Mouse (Mus musculus) forebrain, embryonic 16.5 days (tissue): ENCODE measurements around the gene Uevld. TPM values are rescaled to one million over a fixed set of nuclear protein-coding genes. Genes with fewer than 3 reads are reported as not detected.
"Not testable (repeated sequence)": the region's sequence is repeated elsewhere in the genome, so short reads cannot be mapped to it uniquely, and the experiment has no call there.

Source experiments
- ATAC-seq: fragments of 200-750 bp; cut with Nextera tagmentation; 2 replicates; pipeline ENCODE4 v1.8.0; 2017; ENCODE audit warnings: mild to moderate bottlenecking, moderate library complexity
- H3K27ac ChIP-seq: fragments of 300-500 bp; sonication (generic); 2 replicates; pipeline ENCODE4 v1.5.1; 2014; ENCODE audit warnings: low read length, control low read depth
- H3K27me3 ChIP-seq: fragments of 300-500 bp; sonication (generic); replicated peaks from 2 replicates; pipeline ENCODE4 v1.6.1; 2014; ENCODE audit warnings: low read length; ENCODE audit not compliant: control insufficient read depth, insufficient read depth
- H3K36me3 ChIP-seq: fragments of 300-500 bp; sonication (generic); 2 replicates; pipeline ENCODE4 v1.6.1; 2014; ENCODE audit not compliant: control insufficient read depth, insufficient read depth
- H3K4me1 ChIP-seq: fragments of 300-500 bp; sonication (generic); replicated peaks from 2 replicates; pipeline ENCODE4 v1.6.1; 2014; ENCODE audit warnings: low read length; ENCODE audit not compliant: control insufficient read depth, insufficient read depth
- H3K4me2 ChIP-seq: fragments of 300-500 bp; sonication (generic); 2 replicates; pipeline ENCODE4 v1.6.1; 2014; ENCODE audit warnings: mild to moderate bottlenecking, low read length, control low read depth
- H3K4me3 ChIP-seq: fragments of 300-500 bp; sonication (generic); replicated peaks from 2 replicates; pipeline ENCODE4 v1.5.1; 2014; ENCODE audit warnings: mild to moderate bottlenecking, low read length, control low read depth
- H3K9ac ChIP-seq: fragments of 300-500 bp; sonication (generic); replicated peaks from 2 replicates; pipeline ENCODE4 v1.6.1; 2014; ENCODE audit warnings: low read depth, low read length, control low read depth
- H3K9me3 ChIP-seq: fragments of 300-500 bp; sonication (generic); 2 replicates; pipeline ENCODE4 v1.6.1; 2016; ENCODE audit warnings: low read length; ENCODE audit not compliant: control insufficient read depth
- WGBS: fragments of 180-500 bp; shearing (Covaris S2); extraction: QIAGEN DNeasy Blood & Tissue Kit; methylation state at CpG from one replicate; pipeline ENCODE4 v1.1.7; 2014; 5-methylcytosine and 5-hydroxymethylcytosine counted together
- polyA plus RNA-seq: library from polyadenylated mRNA; unstranded; fragments of >200 nt; fragmentation: Nextera tagmentation; extraction: Ambion mirVana; gene quantifications from 2 replicates; pipeline ENCODE4 v1.2.1, GENCODE M21; 2015

Gene Uevld
- polyA plus RNA-seq, 1 experiment from 2014 or later, result 7.7 TPM

- peaks cover 15% of the 10 kb centered on the region for H3K36me3 ChIP-seq
- 95% methylated on average over 2 of the region's 2 CpGs for WGBS
- ATAC-seq, result no peak
- H3K27me3 ChIP-seq, result no peaks in the 10 kb centered on the region
- H3K9ac ChIP-seq, result no peak overlapping the region
- H3K4me3 ChIP-seq, result no peak overlapping the region
- no peak overlapping the region for H3K27ac ChIP-seq
- H3K4me1 ChIP-seq, result peaks cover 40% of the 10 kb centered on the region
- no peak overlapping the region for H3K4me2 ChIP-seq
- no peaks in the 10 kb centered on the region for H3K9me3 ChIP-seq
Measured at GRCm38 (mm10) chr7:46998942-46999341, 40.6 kb upstream of the Uevld start.

DNA sequence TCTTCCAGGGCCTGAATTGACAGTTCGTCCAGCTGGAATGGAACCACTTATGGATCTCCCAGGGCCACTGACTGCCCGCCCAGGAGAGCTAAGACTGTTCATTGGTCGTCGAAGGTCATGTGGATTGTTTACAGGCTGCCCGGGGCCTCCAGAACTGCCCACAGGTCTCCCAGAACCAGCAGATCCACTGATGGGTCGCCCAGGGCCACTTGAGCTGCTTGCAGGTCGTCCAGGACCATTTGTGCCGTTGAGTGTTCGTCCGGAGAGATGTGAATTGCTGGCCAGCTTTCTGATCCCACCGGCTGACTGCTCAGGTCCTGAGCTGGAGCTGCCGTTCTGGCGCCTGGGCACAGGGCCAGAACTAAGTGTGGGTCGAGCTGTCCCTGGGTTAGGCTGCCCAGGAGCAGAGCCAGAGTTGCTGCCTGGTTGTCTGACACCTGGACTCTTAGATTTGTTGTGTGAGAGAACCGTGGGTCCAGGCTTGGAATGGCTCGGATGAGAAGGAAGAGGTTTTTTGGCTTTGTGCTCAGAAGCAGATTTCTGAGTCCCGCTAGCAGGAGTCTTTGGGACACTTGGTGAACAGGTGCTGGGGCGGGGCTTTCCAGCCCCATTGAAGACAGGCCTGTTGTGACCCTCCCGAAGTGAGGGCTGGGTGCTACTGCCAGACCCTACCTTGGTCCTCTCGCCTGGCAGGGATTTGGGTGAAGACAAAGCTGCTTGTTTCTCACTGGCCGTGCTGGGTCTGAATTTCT is 39.5 kb upstream of the Uevld start:
- no peak overlapping the region for H3K4me3 ChIP-seq
- H3K4me1 ChIP-seq, result peaks cover 30% of the 10 kb centered on the region
- H3K9me3 ChIP-seq, result no peaks in the 10 kb centered on the region
- ATAC-seq, result no peak
- H3K4me2 ChIP-seq, result no peak overlapping the region
- H3K36me3 ChIP-seq, result peaks cover 18% of the 10 kb centered on the region
- H3K9ac ChIP-seq, result no peak overlapping the region
- 69% methylated on average over 21 of the region's 21 CpGs for WGBS
- H3K27ac ChIP-seq, result peak overlapping the region; percentile 34; the same call in 1 of the 2 replicates
- H3K27me3 ChIP-seq, result no peaks in the 10 kb centered on the region

- no peaks in the 10 kb centered on the region for H3K27me3 ChIP-seq
- peaks cover 22% of the 10 kb centered on the region for H3K4me1 ChIP-seq
- peaks cover 21% of the 10 kb centered on the region for H3K36me3 ChIP-seq
- 78% methylated on average over 4 of the region's 4 CpGs for WGBS
- ATAC-seq, result no peak
- H3K9me3 ChIP-seq, result no peaks in the 10 kb centered on the region
- H3K4me3 ChIP-seq, result no peak overlapping the region
- no peak overlapping the region for H3K27ac ChIP-seq
- H3K4me2 ChIP-seq, result no peak overlapping the region
- no peak overlapping the region for H3K9ac ChIP-seq
Measured at GRCm38 (mm10) chr7:46997008-46997407, 38.7 kb upstream of the Uevld start.

DNA sequence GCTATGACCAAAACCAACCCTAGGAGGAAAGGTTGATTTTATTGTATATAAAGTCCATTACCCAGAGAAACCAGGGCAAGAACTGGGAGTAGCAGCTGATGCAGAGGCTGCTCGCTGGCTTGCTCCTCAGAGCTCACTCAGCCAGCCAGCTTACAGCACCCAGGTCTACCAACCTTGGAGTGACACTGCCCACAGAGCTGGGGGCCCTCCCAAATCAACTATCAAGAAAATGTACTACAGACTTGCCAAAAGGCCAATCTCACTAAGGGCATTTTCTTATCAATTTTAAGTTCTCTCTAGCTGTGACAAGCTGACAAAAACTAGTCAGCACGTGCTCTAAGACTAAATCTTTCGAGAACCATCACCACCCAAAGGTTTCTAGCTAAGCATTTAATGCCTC is 37.2 kb upstream of the Uevld start:
- WGBS, result 85% methylated on average over 3 of the region's 3 CpGs
- Histone ChIP-seq H3K36me3 (peaks cover 22% of the 10 kb centered on the region), H3K4me2 (no peak overlapping the region), H3K27ac (no peak overlapping the region), H3K4me1 (peaks cover 12% of the 10 kb centered on the region), H3K9me3 (no peaks in the 10 kb centered on the region), H3K9ac (no peak overlapping the region), H3K27me3 (no peaks in the 10 kb centered on the region), H3K4me3 (no peak overlapping the region)
- ATAC-seq, result no peak

DNA sequence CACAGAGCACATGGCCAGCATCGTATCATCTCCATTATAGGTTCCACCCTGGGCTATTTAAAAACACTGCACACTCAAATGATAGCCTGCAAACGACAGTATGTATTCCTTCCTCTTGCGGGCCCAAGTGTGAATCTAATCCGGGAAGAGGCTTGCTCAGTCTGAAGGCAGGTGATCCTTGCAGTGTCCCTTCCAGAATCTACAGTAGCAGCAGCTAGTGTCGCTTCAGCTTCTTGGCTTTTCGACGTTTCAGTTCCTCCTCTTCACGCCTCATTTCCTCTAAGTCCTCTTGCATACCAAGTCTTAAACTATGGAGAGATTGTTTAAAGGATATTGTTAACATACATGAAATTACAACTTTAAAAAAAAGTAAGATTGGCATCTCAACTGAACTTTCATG is 34.8 kb upstream of the Uevld start:
- Histone ChIP-seq H3K9me3 (no peaks in the 10 kb centered on the region), H3K4me3 (no peak overlapping the region), H3K36me3 (peaks cover 21% of the 10 kb centered on the region), H3K27ac (no peak overlapping the region), H3K4me1 (peaks cover 7% of the 10 kb centered on the region), H3K27me3 (no peaks in the 10 kb centered on the region), H3K4me2 (no peak overlapping the region), H3K9ac (no peak overlapping the region)
- WGBS, result 88% methylated on average over 8 of the region's 8 CpGs
- no peak for ATAC-seq

GRCm38 (mm10) chr7:46989387-46989786 is 31.1 kb upstream of the Uevld start:
- H3K4me1 ChIP-seq, H3K9ac ChIP-seq, H3K27ac ChIP-seq, ATAC-seq, H3K9me3 ChIP-seq, H3K4me2 ChIP-seq, H3K27me3 ChIP-seq, H3K4me3 ChIP-seq: not testable (repeated sequence)
- H3K36me3 ChIP-seq, result peaks cover 13% of the 10 kb centered on the region
- 79% methylated on average over 4 of the region's 4 CpGs for WGBS

DNA sequence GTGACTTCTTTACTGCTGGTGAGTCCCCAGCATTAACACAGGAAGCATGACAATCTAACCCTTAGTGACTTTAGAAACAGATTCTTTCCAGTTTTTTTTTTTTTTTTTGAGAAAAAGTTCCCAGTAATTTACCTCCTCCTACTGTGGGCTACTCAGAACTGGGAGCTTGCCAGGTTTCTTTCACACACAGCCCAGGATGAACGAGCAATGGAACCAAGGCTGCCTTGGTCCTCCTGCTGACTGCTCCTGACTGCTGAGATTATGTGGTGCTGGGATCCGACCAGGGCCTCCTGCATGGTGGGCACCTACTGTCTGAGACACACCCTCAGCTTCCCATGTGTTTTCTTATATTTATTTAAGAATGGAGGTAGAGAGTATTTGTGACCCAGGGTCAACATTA is 28.7 kb upstream of the Uevld start:
- H3K4me3 ChIP-seq, result no peak overlapping the region
- no peak overlapping the region for H3K4me2 ChIP-seq
- 48% methylated on average over 2 of the region's 2 CpGs for WGBS
- no peak overlapping the region for H3K9ac ChIP-seq
- H3K27ac ChIP-seq, result no peak overlapping the region
- ATAC-seq, result no peak
- H3K27me3 ChIP-seq, result no peaks in the 10 kb centered on the region
- no peaks in the 10 kb centered on the region for H3K9me3 ChIP-seq
- peaks cover 4% of the 10 kb centered on the region; the same call in 1 of the 2 replicates for H3K4me1 ChIP-seq
- peaks cover 4% of the 10 kb centered on the region; the same call in 1 of the 2 replicates for H3K36me3 ChIP-seq

DNA sequence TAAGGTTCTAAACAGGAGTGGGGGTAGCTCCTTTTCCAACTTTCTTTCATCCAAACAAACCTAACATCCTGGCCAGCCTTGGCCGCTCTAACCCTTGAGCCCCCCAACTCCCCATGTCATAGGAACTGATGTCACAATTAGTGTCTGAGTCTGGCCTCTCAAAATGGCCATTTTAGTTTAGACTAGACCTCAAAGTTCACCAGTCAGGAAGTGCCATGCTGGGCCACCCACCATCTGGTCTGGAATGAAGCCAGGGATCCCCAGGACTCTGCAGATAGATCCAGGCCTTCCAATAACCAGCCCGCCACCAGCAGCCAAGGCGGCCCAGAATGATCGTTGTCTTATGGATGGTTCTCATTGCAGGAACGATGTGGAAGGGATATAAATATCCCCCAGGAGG is 28.3 kb upstream of the Uevld start:
- Histone ChIP-seq H3K36me3 (peaks cover 2% of the 10 kb centered on the region; the same call in 1 of the 2 replicates), H3K27me3 (no peaks in the 10 kb centered on the region), H3K4me1 (peaks cover 4% of the 10 kb centered on the region; the same call in 1 of the 2 replicates), H3K9me3 (no peaks in the 10 kb centered on the region), H3K4me3 (no peak overlapping the region), H3K27ac (no peak overlapping the region), H3K9ac (no peak overlapping the region), H3K4me2 (no peak overlapping the region)
- WGBS, result 56% methylated on average over 5 of the region's 5 CpGs
- ATAC-seq, result no peak

DNA sequence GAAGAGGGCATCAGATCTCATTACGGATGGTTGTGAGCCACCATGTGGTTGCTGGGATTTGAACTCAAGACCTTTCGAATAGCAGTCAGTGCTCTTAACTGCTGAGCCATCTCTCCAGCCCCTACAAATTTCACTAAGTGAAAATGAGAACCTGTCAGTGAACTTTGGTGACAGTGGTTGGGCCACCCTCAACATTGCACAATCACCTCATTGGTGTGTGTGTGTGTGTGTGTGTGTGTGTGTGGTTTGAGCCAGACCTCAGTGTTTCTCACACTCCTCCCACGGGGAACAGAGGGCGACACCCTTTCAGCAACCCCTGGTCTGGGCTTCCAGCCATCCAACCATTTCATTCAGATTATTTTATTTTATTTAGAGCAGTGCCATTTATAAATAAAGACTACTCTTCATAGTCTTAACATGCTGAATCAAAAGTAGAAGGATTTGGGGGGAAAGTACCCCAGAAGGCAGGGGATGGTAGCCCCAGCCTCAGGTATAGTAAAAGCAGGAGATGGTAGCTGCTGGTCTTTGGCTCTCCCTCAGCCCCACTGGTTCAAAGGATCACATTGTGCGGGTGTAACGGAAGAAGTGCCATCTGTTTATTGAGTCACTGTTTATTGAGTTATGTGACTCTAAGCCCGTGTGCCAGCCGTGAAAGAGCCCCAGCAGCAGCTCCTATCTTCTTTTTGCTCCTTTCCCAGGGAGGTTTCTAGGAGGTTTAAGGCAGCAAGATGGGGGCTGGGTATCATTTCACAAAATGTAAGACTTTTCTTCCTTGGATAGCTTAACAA is 27.6 kb upstream of the Uevld start:
- WGBS, result 52% methylated on average over 8 of the region's 8 CpGs
- Histone ChIP-seq H3K9ac (no peak overlapping the region), H3K4me1 (peaks cover 4% of the 10 kb centered on the region; the same call in 1 of the 2 replicates), H3K9me3 (no peaks in the 10 kb centered on the region), H3K4me2 (no peak overlapping the region), H3K4me3 (no peak overlapping the region), H3K27me3 (no peaks in the 10 kb centered on the region), H3K27ac (no peak overlapping the region), H3K36me3 (peaks cover 2% of the 10 kb centered on the region; the same call in 1 of the 2 replicates)
- no peak for ATAC-seq
